Mouse (Mus musculus): ENCODE measurements around the gene Tmem183a. TPM values are rescaled to one million over a fixed set of nuclear protein-coding genes. Genes with fewer than 3 reads are reported as not detected.
A peak's percentile ranks its signal among the peaks of the same experiment; 100 is the strongest.

The Tmem183a gene
- total and polyA plus RNA-seq, 3 experiments, result 41.5 to 73.6 (median 61.1) TPM

DNA sequence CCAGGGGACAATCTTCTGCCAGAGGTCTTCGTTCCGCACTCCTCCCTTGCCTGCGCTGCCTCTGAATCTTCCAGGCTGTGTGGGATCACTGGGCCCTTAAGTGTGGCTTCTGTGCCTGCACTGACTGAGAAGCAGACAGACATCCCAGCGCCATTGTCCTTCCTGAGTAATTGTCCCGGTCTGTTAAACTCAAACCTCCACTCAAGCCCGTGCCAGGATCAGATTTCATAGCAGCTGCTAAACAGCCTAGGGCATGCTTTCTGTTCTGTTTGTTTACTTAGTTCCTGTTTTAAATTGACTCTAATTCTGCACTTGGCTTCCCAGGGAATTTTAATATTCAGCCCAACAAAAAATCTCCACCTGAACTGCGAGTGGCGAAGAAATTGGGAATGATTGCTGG is 46.3 kb upstream of the Tmem183a start:
- TF ChIP-seq RCOR1 (conservative IDR thresholded peaks at IDR 0.05; ENCODE audit: low read depth, low read length) (no peak), KAT2A (IDR thresholded peaks at IDR 0.05; ENCODE audit: insufficient replicate concordance, low read length) (no peak), ELF1 (IDR thresholded peaks at IDR 0.05; ENCODE audit: low read depth, low read length) (no peak), MAX (IDR thresholded peaks at IDR 0.05; ENCODE audit: low read length) (no peak), ZNF384 (IDR thresholded peaks at IDR 0.05; ENCODE audit: low read depth, low read length) (no peak), IRF4 (IDR thresholded peaks at IDR 0.05; ENCODE audit: low read depth, low read length) (no peak), MXI1 (IDR thresholded peaks at IDR 0.05; ENCODE audit: low read depth, low read length) (no peak), EP300 (IDR thresholded peaks at IDR 0.05; ENCODE audit: low read length) (no peak), RAD21 (IDR thresholded peaks at IDR 0.05; ENCODE audit: low read depth, low read length) (no peak), JUND (conservative IDR thresholded peaks at IDR 0.05; ENCODE audit: low read depth, low read length) (no peak)
- no peak overlapping the region for H3K27ac ChIP-seq (ENCODE audit: insufficient read depth, low read depth)
- in situ Hi-C loops (cut with MboI; ENCODE audit: low pct_ligation_motif_present, low pct_unique_long_range_greater_than_20kb, low sequenced_read_pairs) (no loop called here), dilution Hi-C loops (cut with MboI; ENCODE audit: extremely low pct_ligation_motif_present, extremely low pct_unique_long_range_greater_than_20kb, low sequenced_read_pairs) (no loop called here)
- H3K27me3 ChIP-seq (replicated peaks), result no peaks in the 10 kb centered on the region
- no peak overlapping the region for H3K4me3 ChIP-seq (replicated peaks in 1 of 3; ENCODE audit: low read depth in 2 of 3, low read length in 2 of 3, poor library complexity in 1 of 3)
- H3K9me3 ChIP-seq (replicated peaks; ENCODE audit: low read length), result no peaks in the 10 kb centered on the region
- peaks cover 40 to 54% of the 10 kb centered on the region in 2 experiments for H3K36me3 ChIP-seq (replicated peaks in 1 of 2; ENCODE audit: control insufficient read depth in 1 of 2, insufficient read depth in 1 of 2, low read length in 1 of 2)
- H3K9ac ChIP-seq (ENCODE audit: insufficient read depth, low read depth), result no peak overlapping the region
- DNase-seq (ENCODE audit: extremely low read depth), result no peak
- H3K4me2 ChIP-seq (ENCODE audit: insufficient read depth, low read depth, poor library complexity, severe bottlenecking), result no peak overlapping the region
- H3K4me1 ChIP-seq (ENCODE audit: control insufficient read depth in 1 of 2, insufficient read depth in 2 of 2), result peaks cover 3 to 12% of the 10 kb centered on the region in 2 experiments
- peaks cover 7% of the 10 kb centered on the region; the same call in 1 of the 2 replicates for H3K79me2 ChIP-seq (replicated peaks; ENCODE audit: control insufficient read depth, extremely low read depth, insufficient read depth, poor library complexity, severe bottlenecking)

DNA sequence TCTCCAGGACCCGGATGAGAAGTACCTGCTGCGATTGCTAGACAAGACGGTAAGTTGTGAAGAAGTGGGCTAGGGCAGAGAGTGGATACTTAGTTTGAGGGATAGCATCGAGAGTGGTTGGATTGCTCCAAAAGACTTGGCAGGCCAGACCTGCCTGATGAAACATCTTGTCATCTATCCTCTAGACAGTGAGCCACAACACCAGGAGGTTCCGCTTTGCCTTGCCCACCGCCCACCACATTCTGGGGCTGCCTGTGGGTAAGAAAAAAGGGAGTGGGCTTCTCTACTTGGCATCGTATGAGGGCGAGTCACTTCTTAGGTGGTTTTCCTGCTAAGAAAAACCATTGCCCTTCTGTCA is 44.6 kb upstream of the Tmem183a start:
- peaks cover 7% of the 10 kb centered on the region; the same call in 1 of the 2 replicates for H3K79me2 ChIP-seq (replicated peaks; ENCODE audit: control insufficient read depth, extremely low read depth, insufficient read depth, poor library complexity, severe bottlenecking)
- no peak for TF ChIP-seq JUND (conservative IDR thresholded peaks at IDR 0.05; ENCODE audit: low read depth, low read length)
- no peak for TF ChIP-seq JUN (IDR thresholded peaks at IDR 0.05; ENCODE audit: insufficient read depth, low read depth, low read length)
- TF ChIP-seq UBTF (IDR thresholded peaks at IDR 0.05; ENCODE audit: low read depth, low read length), result no peak
- no peak for TF ChIP-seq CHD2 (IDR thresholded peaks at IDR 0.05; ENCODE audit: low read length)
- DNase-seq (ENCODE audit: extremely low read depth), result no peak
- H3K4me2 ChIP-seq (ENCODE audit: insufficient read depth, low read depth, poor library complexity, severe bottlenecking), result peak overlapping the region; percentile 48
- in situ Hi-C loops (cut with MboI; ENCODE audit: low pct_ligation_motif_present, low pct_unique_long_range_greater_than_20kb, low sequenced_read_pairs), result no loop called here
- H3K9me3 ChIP-seq (replicated peaks; ENCODE audit: low read length), result no peaks in the 10 kb centered on the region
- peaks cover 3 to 12% of the 10 kb centered on the region in 2 experiments for H3K4me1 ChIP-seq (ENCODE audit: control insufficient read depth in 1 of 2, insufficient read depth in 2 of 2)
- peaks cover 38 to 40% of the 10 kb centered on the region in 2 experiments for H3K36me3 ChIP-seq (replicated peaks in 1 of 2; ENCODE audit: control insufficient read depth in 1 of 2, insufficient read depth in 1 of 2, low read length in 1 of 2)
- H3K27ac ChIP-seq (ENCODE audit: insufficient read depth, low read depth), result peak overlapping the region; percentile 87
- dilution Hi-C loops (cut with MboI; ENCODE audit: extremely low pct_ligation_motif_present, extremely low pct_unique_long_range_greater_than_20kb, low sequenced_read_pairs), result no loop called here
- H3K4me3 ChIP-seq (replicated peaks in 1 of 3; ENCODE audit: low read depth in 2 of 3, low read length in 2 of 3, poor library complexity in 1 of 3), result peak overlapping the region; percentile 74 to 100 (median 98)
- peak overlapping the region; percentile 92 for H3K9ac ChIP-seq (ENCODE audit: insufficient read depth, low read depth)
- no peaks in the 10 kb centered on the region for H3K27me3 ChIP-seq (replicated peaks)

Data from CH12.LX (cell line).